Mouse (Mus musculus) cerebellum, postnatal 25 days (tissue): Measurements from ENCODE around the gene Gm32717.
"Not testable (repeated sequence)": the region's sequence is repeated elsewhere in the genome, so short reads cannot be mapped to it uniquely, and the experiment has no call there.

Experiments used
- DNase-seq, 2 experiments: peaks; one replicate each; pipeline ENCODE4 v3.0.0; 2021; ENCODE audit warnings: mixed read lengths in 2 of 2

Gene Gm32717

DNA sequence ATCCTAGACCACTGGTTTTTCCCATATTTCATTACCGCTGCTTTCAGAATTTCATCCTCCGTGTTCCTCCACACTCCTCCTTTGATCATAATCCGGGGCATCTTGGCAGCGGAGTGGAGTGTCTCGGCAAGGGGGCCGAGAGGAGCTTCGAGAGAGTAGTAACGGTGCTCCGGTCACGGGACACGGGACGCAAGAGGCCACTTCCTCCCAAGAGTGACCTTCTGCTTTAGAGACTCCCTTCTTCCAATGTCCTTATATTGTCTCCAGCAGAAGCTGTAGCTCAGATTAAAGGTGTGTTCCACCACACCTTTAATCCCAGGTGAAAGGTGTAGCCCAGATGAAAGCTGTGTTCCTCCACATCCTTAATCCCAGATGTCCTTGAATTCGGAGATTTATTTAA is at the start of gene Gm32717:
TSS of gene Gm32717 (minus strand) at position 101 of the 400 bp plus-strand sequence.
- DNase-seq, result not testable (repeated sequence)

DNA sequence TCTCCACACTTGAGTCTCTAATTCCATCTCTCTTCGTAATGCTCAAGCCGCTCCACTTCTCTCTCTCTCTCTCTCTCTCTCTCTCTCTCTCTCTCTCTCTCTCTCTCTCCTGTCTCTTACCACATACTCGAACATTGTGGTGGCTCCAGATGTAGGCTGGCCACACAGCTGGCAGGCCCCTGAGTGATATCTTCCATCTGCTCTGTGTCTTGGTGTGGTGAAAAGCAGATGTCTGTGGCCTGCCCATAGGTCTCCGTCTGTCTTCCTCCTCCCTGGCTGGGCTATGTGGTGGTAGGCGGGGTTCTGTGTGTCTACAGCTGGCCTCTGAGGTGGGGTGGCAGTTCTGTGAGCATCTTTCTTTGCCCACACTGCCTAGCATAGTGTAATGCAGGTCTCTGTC is 42.4 kb upstream of the Gm32717 start:
- DNase-seq, result not testable (repeated sequence)

DNA sequence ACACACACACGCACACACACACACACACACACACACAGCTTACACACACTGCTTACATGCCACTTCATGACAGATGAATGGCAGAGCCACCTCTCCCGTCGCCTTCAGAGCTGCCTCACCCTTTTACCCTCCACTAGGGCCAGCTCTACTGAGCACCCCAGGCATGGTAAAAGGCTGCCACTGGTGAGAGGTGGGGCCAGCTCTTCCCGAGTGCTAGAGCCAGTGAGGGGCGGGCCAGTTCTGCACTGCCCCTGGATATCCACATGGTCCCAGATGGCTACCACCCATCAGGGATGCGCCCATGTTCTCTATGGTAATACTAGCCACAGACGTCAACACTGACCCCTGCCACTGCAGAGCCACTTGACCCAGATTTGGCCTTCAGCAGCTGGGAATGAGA is 42.0 kb upstream of the Gm32717 start:
- DNase-seq, result not testable (repeated sequence)

DNA sequence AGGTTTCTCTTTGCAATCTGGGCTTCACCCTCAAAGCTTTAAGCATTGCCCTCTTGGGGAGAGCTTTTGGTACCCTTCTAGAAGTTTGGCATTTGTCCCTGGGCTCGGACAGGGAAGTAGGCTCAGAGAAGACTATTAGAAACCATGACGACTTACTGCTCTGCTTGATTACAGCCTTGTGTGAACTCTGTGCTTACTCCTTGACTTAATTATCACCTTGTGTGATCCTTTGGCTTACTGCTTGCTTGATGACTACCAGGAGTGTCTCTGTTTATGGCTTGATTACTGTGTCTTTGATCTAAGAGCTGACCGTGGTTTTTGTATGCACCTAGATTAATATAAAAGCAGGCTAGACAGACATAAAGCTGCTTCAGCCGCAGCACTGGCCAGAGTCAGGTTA is 37.5 kb upstream of the Gm32717 start:
- DNase-seq, result not testable (repeated sequence)

DNA sequence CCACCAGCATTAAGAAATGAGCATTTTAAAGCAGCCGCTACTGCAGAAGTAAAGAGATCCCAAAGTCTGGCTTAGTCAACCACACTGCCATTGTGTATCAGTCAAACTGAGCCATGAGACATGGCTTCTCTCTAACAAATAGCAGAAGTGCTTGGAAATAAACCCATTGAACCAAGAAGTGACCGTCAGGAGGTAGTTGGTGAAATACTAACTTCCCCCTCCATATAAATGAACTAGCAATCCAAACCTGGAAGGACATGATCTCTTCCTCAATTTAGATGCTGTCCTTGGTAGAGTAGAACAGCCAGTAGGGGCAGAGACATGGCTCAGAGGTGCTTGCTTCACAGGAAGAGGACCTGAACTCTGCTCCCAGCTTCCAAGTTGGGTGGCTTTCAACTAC is 30.8 kb upstream of the Gm32717 start:
- not testable (repeated sequence) for DNase-seq

DNA sequence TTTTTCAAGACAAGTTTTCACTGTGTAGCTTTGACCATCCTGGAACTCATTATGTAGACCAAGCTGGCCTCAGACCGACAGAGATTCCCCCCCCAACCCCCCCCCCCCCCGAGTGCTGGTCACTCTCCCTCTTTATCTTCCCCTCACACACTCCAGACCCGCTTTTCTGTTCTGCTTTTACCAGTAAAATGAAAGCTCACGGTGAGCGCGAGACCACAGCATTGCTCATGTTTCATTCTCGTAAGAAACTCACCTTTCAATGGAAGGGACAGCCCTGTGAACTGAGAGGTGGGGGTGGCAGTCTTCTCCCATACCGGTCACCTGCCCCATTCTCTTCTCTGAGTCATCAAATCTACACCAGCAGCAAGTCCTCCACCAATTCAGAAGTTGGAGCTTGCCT is 28.2 kb upstream of the Gm32717 start:
- not testable (repeated sequence) for DNase-seq

DNA sequence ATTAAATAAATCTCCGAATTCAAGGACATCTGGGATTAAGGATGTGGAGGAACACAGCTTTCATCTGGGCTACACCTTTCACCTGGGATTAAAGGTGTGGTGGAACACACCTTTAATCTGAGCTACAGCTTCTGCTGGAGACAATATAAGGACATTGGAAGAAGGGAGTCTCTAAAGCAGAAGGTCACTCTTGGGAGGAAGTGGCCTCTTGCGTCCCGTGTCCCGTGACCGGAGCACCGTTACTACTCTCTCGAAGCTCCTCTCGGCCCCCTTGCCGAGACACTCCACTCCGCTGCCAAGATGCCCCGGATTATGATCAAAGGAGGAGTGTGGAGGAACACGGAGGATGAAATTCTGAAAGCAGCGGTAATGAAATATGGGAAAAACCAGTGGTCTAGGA is 17.8 kb upstream of the Gm32717 start, which contains the start of gene Gm32802:
TSS of gene Gm32802 (plus strand) at position 301 of the 400 bp plus-strand sequence.
- not testable (repeated sequence) for DNase-seq

DNA sequence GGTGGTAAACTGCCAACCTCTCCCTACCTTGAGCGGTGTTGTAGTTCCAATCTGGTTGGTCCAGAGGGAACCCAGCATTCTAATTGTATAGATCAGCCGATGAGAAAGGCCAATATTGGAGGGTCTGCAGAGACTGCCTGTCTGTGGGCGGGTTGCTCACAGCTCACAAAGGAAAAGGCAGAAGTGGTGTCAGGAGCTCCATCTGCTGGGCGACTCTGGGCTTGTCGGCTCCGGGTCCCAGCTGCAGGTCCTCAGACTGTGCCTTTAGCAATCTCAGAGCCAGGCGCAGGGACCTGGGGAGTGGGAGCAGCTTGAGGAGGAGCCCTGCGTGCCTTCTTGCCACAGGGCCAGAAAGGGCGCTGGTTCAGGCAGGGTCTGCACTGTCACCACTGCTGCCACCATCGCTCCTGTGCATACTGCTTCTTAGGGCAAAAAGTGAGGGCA is 10.3 kb upstream of the Gm32717 start:
- DNase-seq, result peak; percentile 23 to 46

DNA sequence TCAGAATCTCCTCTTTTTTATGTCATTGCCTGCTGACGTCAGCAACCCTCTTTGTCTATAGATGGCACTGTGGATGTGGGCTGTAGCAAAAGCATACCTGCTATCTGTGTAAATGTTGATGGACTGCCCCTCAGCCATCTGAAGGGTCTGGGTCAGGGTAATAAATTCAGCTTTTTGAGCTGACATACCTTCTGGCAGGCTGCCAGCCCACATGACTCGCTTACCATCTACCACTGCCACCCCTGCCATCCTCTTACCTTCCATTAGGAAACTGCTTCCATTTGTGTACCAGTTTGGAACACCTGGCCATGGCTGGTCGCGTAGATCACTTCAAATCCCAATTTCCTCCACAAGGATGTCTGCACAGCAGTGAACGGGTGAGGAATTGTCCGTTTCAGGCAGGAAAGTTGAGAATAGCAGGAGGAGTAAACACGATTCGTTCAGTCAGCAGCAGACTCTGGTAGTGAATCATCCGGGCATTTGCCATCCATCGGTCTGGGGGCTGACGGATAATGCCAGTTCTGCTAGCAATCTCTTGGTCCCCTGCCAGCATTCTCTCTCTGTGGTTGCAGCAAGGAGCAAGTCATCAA is 8.5 kb upstream of the Gm32717 start:
- peak; percentile 20 to 25 for DNase-seq

DNA sequence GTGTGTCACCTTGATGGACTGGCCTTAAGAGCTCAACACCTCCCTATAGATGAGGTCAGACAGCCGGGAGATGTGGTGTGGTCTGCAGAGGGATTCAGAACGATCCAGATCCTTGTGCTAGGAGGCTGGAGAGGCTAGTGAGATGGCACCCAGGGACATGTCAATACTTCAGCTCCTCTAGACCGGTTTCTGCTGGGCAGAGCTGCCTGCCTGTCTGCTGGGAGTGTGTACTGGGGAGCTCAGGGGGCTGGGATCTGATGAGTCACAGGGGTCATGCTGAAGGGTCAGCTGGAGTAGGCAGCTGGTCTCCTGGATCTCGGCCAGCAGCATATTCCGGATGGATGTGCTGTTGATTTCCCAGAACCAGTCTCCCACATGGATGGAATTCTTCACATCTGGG is 8.0 kb downstream of the Gm32717 start:
- not testable (repeated sequence) for DNase-seq

DNA sequence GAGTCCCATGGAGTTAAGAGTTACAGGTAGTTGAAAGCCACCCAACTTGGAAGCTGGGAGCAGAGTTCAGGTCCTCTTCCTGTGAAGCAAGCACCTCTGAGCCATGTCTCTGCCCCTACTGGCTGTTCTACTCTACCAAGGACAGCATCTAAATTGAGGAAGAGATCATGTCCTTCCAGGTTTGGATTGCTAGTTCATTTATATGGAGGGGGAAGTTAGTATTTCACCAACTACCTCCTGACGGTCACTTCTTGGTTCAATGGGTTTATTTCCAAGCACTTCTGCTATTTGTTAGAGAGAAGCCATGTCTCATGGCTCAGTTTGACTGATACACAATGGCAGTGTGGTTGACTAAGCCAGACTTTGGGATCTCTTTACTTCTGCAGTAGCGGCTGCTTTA is 13.0 kb downstream of the Gm32717 start:
- DNase-seq, result not testable (repeated sequence)

DNA sequence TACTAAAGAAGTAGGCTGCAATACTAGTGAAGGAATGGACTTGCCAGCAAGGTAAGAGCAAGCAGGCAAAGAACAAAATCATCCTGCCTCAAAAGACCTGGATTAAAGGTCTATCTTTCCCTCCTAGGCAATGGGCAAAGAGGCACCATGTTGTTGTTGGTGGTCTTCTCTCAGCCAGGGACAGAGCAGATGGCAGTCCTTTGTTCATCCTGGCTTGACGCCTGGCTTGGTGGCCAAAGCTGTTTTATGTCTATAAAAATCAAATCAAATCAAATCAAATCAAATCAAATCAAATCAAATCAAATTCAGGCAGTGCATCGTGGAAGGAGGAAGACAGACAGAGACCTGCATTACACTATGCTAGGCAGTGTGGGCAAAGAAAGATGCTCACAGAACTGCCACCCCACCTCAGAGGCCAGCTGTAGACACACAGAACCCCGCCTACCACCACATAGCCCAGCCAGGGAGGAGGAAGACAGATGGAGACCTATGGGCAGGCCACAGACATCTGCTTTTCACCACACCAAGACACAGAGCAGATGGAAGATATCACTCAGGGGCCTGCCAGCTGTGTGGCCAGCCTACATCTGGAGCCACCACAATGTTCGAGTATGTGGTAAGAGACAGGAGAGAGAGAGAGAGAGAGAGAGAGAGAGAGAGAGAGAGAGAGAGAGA is 24.7 kb downstream of the Gm32717 start:
- not testable (repeated sequence) for DNase-seq

DNA sequence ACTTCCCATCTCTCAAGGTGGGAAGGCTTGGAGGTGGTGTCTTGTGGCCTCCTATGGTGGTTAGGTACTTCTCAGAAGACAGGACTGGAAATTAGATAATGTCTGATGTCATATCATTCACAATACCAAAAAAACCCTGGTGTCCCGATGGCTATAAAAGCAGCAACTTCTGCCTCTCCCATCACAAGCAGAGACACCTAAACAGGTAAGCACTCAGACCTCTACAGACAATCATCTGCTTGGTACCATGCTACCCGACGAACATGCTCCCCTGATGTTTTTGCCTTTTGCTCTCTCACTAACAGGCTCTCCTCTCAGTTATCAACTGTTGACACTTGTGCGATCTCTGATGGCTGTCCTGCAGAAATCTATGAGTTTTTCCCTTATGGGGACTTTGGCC is 35.9 kb downstream of the Gm32717 start, which contains the start of gene Il22:
TSS of gene Il22 (plus strand) at position 301 of the 400 bp plus-strand sequence.
- no peak for DNase-seq

DNA sequence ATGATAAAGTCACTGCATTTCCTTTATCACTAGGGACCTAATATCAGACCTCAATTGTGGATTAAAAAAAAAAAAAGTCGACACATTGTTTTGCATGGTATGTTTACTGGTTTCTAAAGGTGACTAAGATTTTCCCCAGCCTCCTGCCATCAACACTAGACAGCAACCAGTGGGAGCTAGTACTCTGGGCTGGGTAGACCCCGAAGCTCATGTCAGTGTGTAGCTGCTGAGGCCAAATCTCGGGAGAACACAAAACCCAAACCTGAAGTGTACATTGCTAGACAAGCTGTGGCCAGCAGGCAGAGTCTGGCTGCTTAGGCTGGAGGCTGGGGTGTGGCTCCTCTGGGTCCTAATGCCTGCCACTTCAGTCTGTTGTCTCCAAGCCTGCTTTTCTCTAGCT is 45.4 kb downstream of the Gm32717 start:
- DNase-seq, result not testable (repeated sequence)
